ENCODE assay signal across 10 mouse cellular contexts in genomic region chr17:5285877-5286440, GRCm38 (mm10).
DNase-seq lines count a peak whose midpoint lies in the region; ATAC-seq lines count a peak whose summit lies in the region.
"Had no signal": no experiment of that assay in that cellular context is flagged by ENCODE, and none has a peak within 500 bp of the region (broad histone marks: within the 10 kb centered on the region; RNA-seq: fewer than 3 reads in every experiment).

No protein-coding gene starts in this region.

- H3K27me3 ChIP-seq in heart, embryonic 15.5 days, result no peaks in the 10 kb centered on the region
- no peaks in the 10 kb centered on the region for H3K27me3 ChIP-seq in forebrain, embryonic 12.5 days

- H3K9ac ChIP-seq in heart, embryonic 15.5 days, result no peak overlapping the region
- H3K9ac ChIP-seq in forebrain, embryonic 12.5 days, result no peak overlapping the region

- 0 out of 2 replicates have a peak, but pooled peaks have one; percentile 28 for ATAC-seq in heart, embryonic 15.5 days (replicated peaks; ENCODE audit: insufficient number of reproducible peaks, insufficient read depth, low FRiP score, low read depth)
- 0 out of 2 replicates have a peak, but pooled peaks have one; percentile 18 for ATAC-seq in forebrain, embryonic 12.5 days (ENCODE audit: low FRiP score)
- ATAC-seq in monocyte, adult 5-6 weeks (replicated peaks; ENCODE audit: insufficient number of reproducible peaks, low FRiP score, low TSS enrichment, poor library complexity, severe bottlenecking), result 0 out of 2 replicates have a peak, but pooled peaks have one; percentile 8

- H3K36me3 ChIP-seq in heart, embryonic 15.5 days, result peaks cover 2% of the 10 kb centered on the region
- peaks cover 5% of the 10 kb centered on the region for H3K36me3 ChIP-seq in forebrain, embryonic 12.5 days (replicated peaks)

- H3K4me2 ChIP-seq in heart, embryonic 15.5 days, result no peak overlapping the region
- no peak overlapping the region for H3K4me2 ChIP-seq in forebrain, embryonic 12.5 days

- H3K4me1 ChIP-seq in heart, embryonic 15.5 days (replicated peaks), result peaks cover 26% of the 10 kb centered on the region
- H3K4me1 ChIP-seq in forebrain, embryonic 12.5 days, result peaks cover 28% of the 10 kb centered on the region

- peak overlapping the region; percentile 8; the same call in 1 of the 2 replicates for H3K27ac ChIP-seq in heart, embryonic 15.5 days
- H3K27ac ChIP-seq in forebrain, embryonic 12.5 days, result peak overlapping the region; percentile 69

- WGBS in heart, embryonic 15.5 days, result 72% methylated on average over 13 of the region's 13 CpGs
- 71% methylated on average over 13 of the region's 13 CpGs for WGBS in forebrain, embryonic 12.5 days

- DNase-seq in heart, postnatal 4 days, result no peak
- peak; percentile 46 to 55 for DNase-seq in cerebellum, adult 18-20 months
- no peak for DNase-seq in urinary bladder, postnatal 25 days (ENCODE audit: low spot score)
- DNase-seq in kidney, postnatal 25 days, result no peak
- DNase-seq in ovary, postnatal 10 days (ENCODE audit: low spot score), result no peak
- DNase-seq: gastrocnemius, postnatal 25 days; lung, adult 2 months had no signal

- no peaks in the 10 kb centered on the region for H3K9me3 ChIP-seq in heart, embryonic 15.5 days (replicated peaks)
- no peaks in the 10 kb centered on the region for H3K9me3 ChIP-seq in forebrain, embryonic 12.5 days

- no peak overlapping the region for H3K4me3 ChIP-seq in heart, embryonic 15.5 days
- H3K4me3 ChIP-seq in forebrain, embryonic 12.5 days (replicated peaks), result no peak overlapping the region

Comparison
In these comparisons a context has a peak if more than half of its experiments do, and no peak if none do; other contexts are left out.
1. DNase-seq: peak in cerebellum, adult 18-20 months (2 of 2); none in heart, postnatal 4 days (single experiment), urinary bladder, postnatal 25 days (single experiment), kidney, postnatal 25 days (0 of 2) and ovary, postnatal 10 days (single experiment).
2. Peak in every context shown above with its lines, with median percentiles within 50 percentile points of each other: ATAC-seq.